Mouse (Mus musculus) regulatory T cell (primary cell): ENCODE measurements around the gene Csmd2.
"Not testable (repeated sequence)": the region's sequence is repeated elsewhere in the genome, so short reads cannot be mapped to it uniquely, and the experiment has no call there.

ENCODE experiments used
- in situ Hi-C: fragments of 300-600 bp; cut with MboI, MseI; formaldehyde crosslinking; loops from one replicate; pipeline ENCODE4 v1.15.1; 2025; ENCODE audit warnings: high pct_unique_total_duplicates

Gene Csmd2

GRCm38 (mm10) chr4:128489521-128490100 is 502.0 kb downstream of the Csmd2 start:
- in situ Hi-C loops: no loop called here

DNA sequence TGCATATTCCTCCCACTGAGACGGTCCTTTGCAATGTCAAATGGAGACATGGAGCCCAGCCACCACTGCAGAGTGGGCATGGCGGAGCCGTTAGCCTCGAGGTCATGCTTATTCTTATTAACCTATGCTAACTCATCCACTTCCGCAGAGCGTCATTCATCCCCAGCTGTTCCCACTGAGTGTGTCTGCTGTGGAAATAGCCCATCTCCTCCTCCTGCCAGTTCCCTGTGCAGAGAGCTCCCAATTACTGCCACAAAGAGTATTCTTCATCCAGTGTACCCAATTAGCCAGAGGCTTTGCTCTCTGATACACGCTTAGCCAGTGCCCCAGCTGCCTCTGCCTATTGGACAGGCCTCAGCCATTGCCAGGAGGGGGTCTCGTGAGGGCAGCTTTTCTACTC is 504.4 kb downstream of the Csmd2 start:
- in situ Hi-C loops: no loop called here

DNA sequence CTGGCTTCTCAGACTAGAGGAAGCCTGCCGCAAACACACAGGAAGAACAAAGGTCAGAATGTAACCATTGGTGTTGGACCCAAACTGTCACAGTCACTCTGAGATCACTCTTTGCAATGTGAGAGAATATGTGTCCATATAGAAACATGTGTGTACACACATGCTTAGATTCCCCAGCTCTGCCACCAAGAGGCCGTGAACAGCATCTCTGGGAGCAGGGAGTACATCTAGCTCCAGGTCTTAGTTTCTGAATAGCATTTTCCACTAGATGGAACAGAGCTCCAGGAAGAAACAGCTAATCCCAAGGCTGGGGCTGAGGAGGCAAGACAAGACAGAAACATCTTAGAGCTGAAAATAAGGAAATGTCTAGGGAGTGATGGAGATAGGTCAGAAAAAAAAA is 512.3 kb downstream of the Csmd2 start:
- in situ Hi-C loops: no loop called here

DNA sequence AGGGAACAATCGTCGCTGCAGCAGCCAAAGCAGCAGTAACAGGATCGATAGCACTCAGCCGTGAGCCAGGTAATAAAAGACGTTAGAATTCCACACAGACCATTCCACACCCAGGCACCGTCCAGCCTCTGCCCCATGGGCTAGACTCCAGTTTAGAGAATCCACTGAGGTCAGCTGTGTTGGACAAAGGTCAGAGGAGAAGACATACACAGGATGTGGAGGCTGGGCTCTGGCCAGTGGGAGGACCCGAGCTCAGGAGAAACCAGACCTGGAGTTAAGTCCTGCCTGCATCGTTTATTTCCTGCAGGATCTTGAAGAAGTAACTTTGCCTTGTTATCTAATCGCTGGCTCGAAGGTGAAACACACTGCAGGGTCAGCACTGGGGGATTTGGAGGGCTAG is 519.2 kb downstream of the Csmd2 start:
- in situ Hi-C loops: no loop called here

DNA sequence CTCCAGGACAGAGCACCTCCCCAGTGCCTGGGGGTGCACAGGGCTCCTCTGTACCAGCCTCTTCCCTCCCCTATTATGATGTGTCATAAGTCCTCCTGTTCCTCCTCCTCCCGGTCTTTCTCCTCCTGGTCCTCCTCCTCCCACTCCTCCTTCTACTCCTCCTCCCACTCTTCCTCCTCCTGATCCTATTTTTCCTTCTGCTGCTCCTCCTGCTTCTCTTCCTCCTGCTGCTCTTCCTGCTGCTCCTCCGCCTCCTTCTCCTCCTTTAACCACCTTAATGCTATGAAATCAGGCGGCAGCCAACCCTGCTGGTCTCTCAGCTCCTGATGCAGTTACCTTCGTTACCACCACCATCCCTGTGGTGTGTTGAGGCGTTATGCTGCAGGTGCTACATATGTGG is 522.2 kb downstream of the Csmd2 start:
- in situ Hi-C loops: no loop called here

- in situ Hi-C loops: no loop called here
Observed at GRCm38 (mm10) chr4:128514496-128514895, 526.8 kb downstream of the Csmd2 start.

DNA sequence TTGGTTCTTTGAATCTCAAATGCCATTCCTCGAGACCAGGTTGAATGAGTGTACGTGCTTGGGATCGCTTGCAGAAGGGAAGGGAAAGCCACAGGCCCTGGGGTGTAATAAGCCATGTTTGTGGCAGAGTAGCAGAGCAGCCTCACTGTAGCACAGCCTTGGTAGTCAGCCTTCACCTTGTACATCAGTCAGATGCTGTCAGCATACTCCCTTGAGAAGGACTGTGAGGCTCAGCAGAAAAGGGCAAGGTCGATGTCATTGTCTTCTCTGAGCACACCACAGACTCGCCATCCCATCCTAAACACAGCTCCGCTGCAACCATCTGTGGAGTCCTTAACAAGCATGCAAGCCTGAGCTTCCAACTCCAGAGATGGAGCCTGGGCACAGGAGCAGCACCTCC is 533.6 kb downstream of the Csmd2 start:
- in situ Hi-C loops: no loop called here

DNA sequence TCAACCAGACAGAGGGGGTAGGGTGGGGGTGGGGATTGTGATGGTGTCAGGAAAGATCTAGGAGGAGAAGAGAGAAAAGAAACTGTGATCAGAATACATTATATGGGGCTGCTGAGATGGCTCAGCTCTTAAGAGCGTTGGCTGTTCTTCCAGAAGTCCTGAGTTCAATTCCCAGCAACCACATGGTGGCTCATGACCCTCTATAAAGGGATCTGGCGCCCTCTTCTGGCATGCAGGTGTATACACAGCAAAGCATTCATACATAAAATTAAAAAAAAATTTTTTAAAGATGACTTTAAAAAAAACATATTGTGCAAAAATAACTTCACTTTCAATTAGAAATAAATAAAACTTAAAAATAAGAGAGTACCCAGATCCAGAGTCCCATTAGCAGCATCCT is 555.7 kb downstream of the Csmd2 start:
- in situ Hi-C loops: no loop called here

- in situ Hi-C loops: not testable (repeated sequence)
Observed at GRCm38 (mm10) chr4:128543956-128544486, 556.4 kb downstream of the Csmd2 start.

DNA sequence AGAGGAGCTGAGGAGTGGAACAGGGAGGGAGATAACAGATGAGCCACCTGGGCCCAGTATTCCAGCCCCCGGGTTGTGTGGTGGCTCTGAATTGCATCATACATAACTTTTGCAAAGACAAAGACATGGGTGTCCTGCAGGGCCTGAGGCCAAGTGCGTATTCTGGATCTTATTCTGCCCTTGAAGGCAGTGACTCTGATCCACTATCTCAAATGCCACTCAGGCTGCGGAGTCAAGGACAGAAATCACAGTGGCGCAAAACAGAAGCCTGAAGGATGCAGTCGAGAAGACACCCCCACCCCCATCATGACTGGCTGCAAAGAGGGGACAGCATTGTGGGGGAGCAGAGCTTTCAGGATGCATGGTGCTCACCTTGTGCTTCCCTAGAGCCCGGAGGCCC is 563.1 kb downstream of the Csmd2 start:
- in situ Hi-C loops: loop anchor here (5.0 kb wide), 1 partner anchor 1173 kb away; no protein-coding TSS in a partner anchor

DNA sequence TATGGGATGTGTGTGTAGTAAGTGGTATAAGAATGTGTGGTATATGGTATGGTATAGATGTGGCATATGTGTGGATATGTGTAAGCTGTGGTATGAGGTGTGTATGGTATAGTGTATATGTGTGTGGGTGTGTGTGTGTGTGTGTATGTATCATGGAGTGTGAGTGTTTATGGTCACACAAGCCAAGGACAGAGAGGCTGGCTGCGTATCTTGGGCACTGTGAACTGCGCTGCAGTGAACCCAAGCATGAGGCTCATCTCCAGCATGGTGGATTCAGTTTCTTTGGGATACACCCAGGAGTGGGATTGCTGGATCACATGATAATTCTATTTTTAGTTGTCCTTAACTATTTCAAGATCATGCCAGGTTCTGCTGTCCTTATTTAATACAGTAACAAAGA is 566.5 kb downstream of the Csmd2 start:
- in situ Hi-C loops: loop anchor here (5.0 kb wide), 1 partner anchor 1177 kb away; no protein-coding TSS in a partner anchor

DNA sequence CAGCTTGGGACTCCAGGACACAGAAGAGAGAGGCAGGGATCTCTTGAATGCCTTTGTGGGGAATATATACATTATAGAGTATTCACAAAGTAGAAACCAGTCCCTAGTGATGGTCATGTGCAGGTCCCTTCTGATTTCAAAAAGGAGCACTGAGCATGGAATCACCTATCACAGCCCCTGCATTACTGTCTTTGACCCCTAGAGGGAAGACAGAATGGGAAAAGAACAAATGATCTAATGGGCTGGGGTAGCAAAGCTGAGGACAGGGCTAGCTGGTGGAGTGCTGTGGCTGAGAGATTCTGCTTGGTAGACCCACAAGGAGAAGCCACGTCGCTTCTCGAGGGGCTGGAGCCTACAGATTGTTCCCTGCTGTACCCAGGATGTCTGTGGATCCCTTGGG is 572.7 kb downstream of the Csmd2 start:
- in situ Hi-C loops: no loop called here

DNA sequence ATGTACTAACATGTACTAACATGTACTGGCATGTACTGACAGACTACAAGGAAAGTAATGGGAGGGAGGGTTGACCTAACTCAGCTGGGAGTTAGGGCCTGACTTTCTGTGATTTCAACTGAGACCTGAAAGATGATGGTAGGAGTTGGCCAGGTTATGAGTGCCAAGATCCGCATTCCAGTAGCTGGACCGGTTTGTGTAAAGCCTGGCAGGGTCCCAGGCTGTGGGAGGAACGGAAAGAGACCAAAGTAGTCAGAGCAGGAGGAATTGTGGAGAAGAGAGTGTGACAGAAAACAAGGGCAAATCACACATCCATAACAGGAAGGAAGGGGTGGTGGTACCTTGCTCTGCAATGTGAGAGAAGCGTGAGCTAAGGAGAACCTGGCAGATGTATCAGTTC is 588.2 kb downstream of the Csmd2 start:
- in situ Hi-C loops: no loop called here

DNA sequence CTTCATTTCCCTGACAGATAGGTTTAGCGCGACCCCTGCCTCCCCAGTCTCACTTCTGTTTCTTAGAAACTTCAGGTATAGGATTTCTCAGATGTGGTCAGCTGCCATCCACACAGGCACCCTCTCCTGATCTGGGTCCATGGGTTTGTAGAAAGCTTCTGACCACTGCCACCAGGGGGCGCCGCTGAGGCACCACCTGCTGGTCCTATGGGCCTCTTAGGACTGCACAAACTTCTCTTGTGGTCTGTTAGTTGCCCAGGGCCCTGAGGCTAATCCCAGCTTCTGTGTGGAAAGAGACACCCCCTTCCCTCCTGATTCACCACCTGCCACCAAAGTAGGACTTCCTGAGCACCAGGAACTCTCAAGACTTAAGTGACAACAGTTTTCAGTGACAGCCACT is 591.5 kb downstream of the Csmd2 start:
- in situ Hi-C loops: no loop called here

DNA sequence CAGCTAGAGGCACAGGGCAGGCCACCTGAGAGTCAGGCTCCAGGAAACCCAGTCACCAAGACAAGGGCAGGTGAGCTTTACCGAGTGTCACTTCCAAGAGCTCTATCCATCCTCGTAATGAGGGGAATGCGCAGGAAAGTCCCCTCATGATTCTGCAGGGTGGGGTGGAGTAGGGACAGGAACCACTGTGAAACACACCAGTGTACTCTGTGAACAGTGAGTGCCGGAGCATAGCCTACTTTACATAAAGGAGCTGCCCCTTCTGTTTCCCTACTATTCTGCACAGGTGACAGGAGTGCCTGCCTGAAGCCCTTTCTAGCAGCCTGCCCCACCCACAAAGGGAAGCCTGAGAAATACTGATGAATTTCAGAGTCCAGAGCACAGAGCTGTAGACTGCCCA is 605.6 kb downstream of the Csmd2 start:
- in situ Hi-C loops: no loop called here

GRCm38 (mm10) chr4:128594062-128594461 is 606.4 kb downstream of the Csmd2 start:
- in situ Hi-C loops: no loop called here

GRCm38 (mm10) chr4:128597801-128598560 is 610.3 kb downstream of the Csmd2 start:
- in situ Hi-C loops: no loop called here

DNA sequence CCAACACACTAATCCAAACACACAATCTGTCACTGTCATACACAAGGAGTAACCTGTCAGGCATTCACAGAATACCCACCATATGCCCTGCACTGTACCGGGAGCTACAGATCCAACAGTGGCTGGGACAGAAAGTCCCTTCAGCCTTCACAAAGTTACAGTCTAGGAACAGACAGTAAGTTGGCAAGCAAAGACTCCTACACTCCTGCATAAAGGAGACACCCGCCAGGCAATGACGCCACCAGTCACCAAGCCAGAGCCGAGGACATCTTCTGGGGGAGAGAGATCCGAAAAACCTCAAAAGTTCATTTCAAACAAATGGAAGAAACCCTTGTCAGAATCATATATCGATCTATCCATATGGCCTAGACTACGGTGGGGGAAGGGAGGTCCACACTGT is 618.9 kb downstream of the Csmd2 start:
- in situ Hi-C loops: no loop called here

GRCm38 (mm10) chr4:128607661-128608060 is 620.0 kb downstream of the Csmd2 start:
- in situ Hi-C loops: no loop called here

- in situ Hi-C loops: no loop called here
Observed at GRCm38 (mm10) chr4:128609276-128609924, 621.7 kb downstream of the Csmd2 start.

GRCm38 (mm10) chr4:128609925-128610402 is 622.3 kb downstream of the Csmd2 start, which contains the start of gene Zscan20:
Gene Zscan20, minus strand, starts transcription at chr4:128610098.
- in situ Hi-C loops: no loop called here

DNA sequence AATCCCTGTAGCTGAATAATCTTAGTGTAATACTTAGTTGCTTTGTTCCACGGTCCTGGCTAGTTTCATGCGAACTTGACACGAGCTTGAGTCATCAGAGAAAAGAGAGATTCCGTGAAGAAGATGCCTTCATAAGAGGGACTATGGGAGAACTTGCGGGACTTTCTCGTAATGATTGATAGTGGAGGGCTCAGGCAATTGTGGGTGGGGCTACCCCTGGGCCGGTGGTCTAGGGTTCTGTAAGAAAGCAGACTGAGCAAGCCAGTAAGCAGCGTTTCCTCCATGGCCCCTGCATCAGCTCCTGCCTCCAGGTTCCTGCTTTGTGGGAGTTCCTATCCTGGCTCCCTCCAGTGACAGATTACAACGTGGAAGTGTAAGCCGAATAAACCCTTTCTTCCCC is 623.0 kb downstream of the Csmd2 start:
- in situ Hi-C loops: no loop called here
